Mouse (Mus musculus) embryonic facial prominence, embryonic 13.5 days (tissue): ENCODE measurements around the gene F11. TPM values are rescaled to one million over a fixed set of nuclear protein-coding genes. Genes with fewer than 3 reads are reported as not detected.

Source experiments
- ATAC-seq: fragments of 200-750 bp; cut with Nextera tagmentation; 2 replicates; pipeline ENCODE4 v1.8.0; 2017; ENCODE audit warnings: low read depth; ENCODE audit not compliant: insufficient number of reproducible peaks, insufficient read depth, low FRiP score, low TSS enrichment
- H3K27ac ChIP-seq: fragments of 300-500 bp; sonication (generic); 2 replicates; pipeline ENCODE4 v1.5.1; 2015; ENCODE audit warnings: moderate library complexity, mild to moderate bottlenecking, inconsistent platforms
- H3K27me3 ChIP-seq: fragments of 300-500 bp; sonication (generic); 2 replicates; pipeline ENCODE4 v1.6.1; 2015; ENCODE audit warnings: mild to moderate bottlenecking, inconsistent platforms
- H3K36me3 ChIP-seq: fragments of 300-500 bp; sonication (generic); 2 replicates; pipeline ENCODE4 v1.6.1; 2015; ENCODE audit warnings: mild to moderate bottlenecking, inconsistent platforms
- H3K4me1 ChIP-seq: fragments of 300-500 bp; sonication (generic); 2 replicates; pipeline ENCODE4 v1.6.1; 2015; ENCODE audit warnings: inconsistent platforms
- H3K4me2 ChIP-seq: fragments of 300-500 bp; sonication (generic); 2 replicates; pipeline ENCODE4 v1.6.1; 2015; ENCODE audit warnings: moderate library complexity, mild to moderate bottlenecking, inconsistent platforms
- H3K4me3 ChIP-seq: fragments of 300-500 bp; sonication (generic); 2 replicates; pipeline ENCODE4 v1.5.1; 2015; ENCODE audit warnings: mild to moderate bottlenecking, inconsistent platforms
- H3K9ac ChIP-seq: fragments of 300-500 bp; sonication (generic); 2 replicates; pipeline ENCODE4 v1.6.1; 2015; ENCODE audit warnings: mild to moderate bottlenecking, inconsistent platforms
- H3K9me3 ChIP-seq: fragments of 300-500 bp; sonication (generic); 2 replicates; pipeline ENCODE4 v1.6.1; 2016; ENCODE audit warnings: inconsistent platforms
- whole genome bisulfite sequencing: fragments of 180-500 bp; shearing (Covaris S2); methylation state at CpG from one replicate; pipeline ENCODE4 v1.1.7; 2015; ENCODE audit warnings: mixed read lengths; 5-methylcytosine and 5-hydroxymethylcytosine counted together
- polyA plus RNA-seq: library from polyadenylated mRNA; unstranded; fragments of >200 nt; fragmentation: Nextera tagmentation; extraction: Ambion mirVana; gene quantifications from 2 replicates; pipeline ENCODE4 v1.2.1, GENCODE M21; 2015

Gene F11
- polyA plus RNA-seq, 1 experiment from 2014 or later, result not detected

- peaks cover 4% of the 10 kb centered on the region; the same call in 1 of the 2 replicates for H3K9me3 ChIP-seq
- no peak for ATAC-seq
- H3K4me1 ChIP-seq, result no peaks in the 10 kb centered on the region
- H3K36me3 ChIP-seq, result no peaks in the 10 kb centered on the region
- H3K27me3 ChIP-seq, result no peaks in the 10 kb centered on the region
- no peak overlapping the region for H3K9ac ChIP-seq
- H3K4me3 ChIP-seq, result no peak overlapping the region
- no peak overlapping the region for H3K4me2 ChIP-seq
- no peak overlapping the region for H3K27ac ChIP-seq
These were observed 7.2 kb upstream of the F11 start for GRCm38 (mm10) chr8:45269056-45269455.

GRCm38 (mm10) chr8:45268485-45268884, 6.7 kb upstream of the F11 start:
- no peak for ATAC-seq
- peaks cover 4% of the 10 kb centered on the region; the same call in 1 of the 2 replicates for H3K9me3 ChIP-seq
- no peak overlapping the region for H3K4me3 ChIP-seq
- no peak overlapping the region for H3K9ac ChIP-seq
- H3K36me3 ChIP-seq, result no peaks in the 10 kb centered on the region
- no peak overlapping the region for H3K4me2 ChIP-seq
- no peaks in the 10 kb centered on the region for H3K27me3 ChIP-seq
- no peaks in the 10 kb centered on the region for H3K4me1 ChIP-seq
- H3K27ac ChIP-seq, result no peak overlapping the region

GRCm38 (mm10) chr8:45267611-45268391, 6.0 kb upstream of the F11 start:
- Histone ChIP-seq H3K4me3 (no peak overlapping the region), H3K4me2 (no peak overlapping the region), H3K9ac (no peak overlapping the region), H3K27ac (no peak overlapping the region), H3K36me3 (no peaks in the 10 kb centered on the region), H3K4me1 (no peaks in the 10 kb centered on the region), H3K9me3 (peaks cover 4% of the 10 kb centered on the region; the same call in 1 of the 2 replicates), H3K27me3 (no peaks in the 10 kb centered on the region)
- ATAC-seq, result no peak
- 79% methylated on average over 4 of the region's 4 CpGs for WGBS

- H3K4me3 ChIP-seq, result no peak overlapping the region
- H3K27ac ChIP-seq, result no peak overlapping the region
- H3K4me1 ChIP-seq, result no peaks in the 10 kb centered on the region
- no peak overlapping the region for H3K9ac ChIP-seq
- H3K4me2 ChIP-seq, result no peak overlapping the region
- ATAC-seq, result no peak
- no peaks in the 10 kb centered on the region for H3K36me3 ChIP-seq
- H3K27me3 ChIP-seq, result no peaks in the 10 kb centered on the region
- peaks cover 4% of the 10 kb centered on the region; the same call in 1 of the 2 replicates for H3K9me3 ChIP-seq
- WGBS, result 52% methylated on average over 8 of the region's 8 CpGs
These were observed 5.2 kb upstream of the F11 start for GRCm38 (mm10) chr8:45266993-45267392.

- Histone ChIP-seq H3K4me3 (no peak overlapping the region), H3K27ac (no peak overlapping the region), H3K36me3 (no peaks in the 10 kb centered on the region), H3K4me1 (no peaks in the 10 kb centered on the region), H3K9me3 (peaks cover 4% of the 10 kb centered on the region; the same call in 1 of the 2 replicates), H3K9ac (no peak overlapping the region), H3K27me3 (no peaks in the 10 kb centered on the region), H3K4me2 (no peak overlapping the region)
- 81% methylated on average over 4 of the region's 4 CpGs for WGBS
- ATAC-seq, result no peak
These were observed 3.1 kb upstream of the F11 start for GRCm38 (mm10) chr8:45264918-45265317.

GRCm38 (mm10) chr8:45262851-45263250, 1.0 kb upstream of the F11 start:
- no peak for ATAC-seq
- no peaks in the 10 kb centered on the region for H3K4me1 ChIP-seq
- H3K9me3 ChIP-seq, result peaks cover 4% of the 10 kb centered on the region; the same call in 1 of the 2 replicates
- no peak overlapping the region for H3K4me3 ChIP-seq
- no peak overlapping the region for H3K9ac ChIP-seq
- no peak overlapping the region for H3K4me2 ChIP-seq
- H3K27ac ChIP-seq, result no peak overlapping the region
- H3K27me3 ChIP-seq, result no peaks in the 10 kb centered on the region
- WGBS, result 77% methylated on average over 3 of the region's 3 CpGs
- no peaks in the 10 kb centered on the region for H3K36me3 ChIP-seq

- 85% methylated on average over 8 of the region's 8 CpGs for WGBS
- H3K27ac ChIP-seq, result no peak overlapping the region
- ATAC-seq, result no peak
These were observed 3.4 kb downstream of the F11 start for GRCm38 (mm10) chr8:45258421-45258820.

GRCm38 (mm10) chr8:45255040-45255439, 6.8 kb downstream of the F11 start:
- Histone ChIP-seq H3K4me2 (no peak overlapping the region), H3K36me3 (no peaks in the 10 kb centered on the region), H3K4me3 (no peak overlapping the region), H3K27ac (no peak overlapping the region), H3K4me1 (no peaks in the 10 kb centered on the region), H3K27me3 (no peaks in the 10 kb centered on the region), H3K9me3 (no peaks in the 10 kb centered on the region), H3K9ac (no peak overlapping the region)
- ATAC-seq, result no peak
- 86% methylated on average over 12 of the region's 12 CpGs for WGBS

More at GRCm38 (mm10) chr8:45258421-45258820, 3.4 kb downstream of the F11 start:
- Histone ChIP-seq H3K9me3 (no peaks in the 10 kb centered on the region), H3K4me2 (no peak overlapping the region), H3K4me1 (no peaks in the 10 kb centered on the region), H3K9ac (no peak overlapping the region), H3K27me3 (no peaks in the 10 kb centered on the region), H3K36me3 (no peaks in the 10 kb centered on the region), H3K4me3 (no peak overlapping the region)

GRCm38 (mm10) chr8:45254194-45254842, 7.5 kb downstream of the F11 start:
- Histone ChIP-seq H3K27me3 (no peaks in the 10 kb centered on the region), H3K4me3 (no peak overlapping the region), H3K27ac (no peak overlapping the region), H3K36me3 (no peaks in the 10 kb centered on the region), H3K9me3 (no peaks in the 10 kb centered on the region), H3K9ac (no peak overlapping the region), H3K4me1 (no peaks in the 10 kb centered on the region), H3K4me2 (no peak overlapping the region)
- no peak for ATAC-seq
- WGBS, result 82% methylated on average over 8 of the region's 8 CpGs

GRCm38 (mm10) chr8:45253586-45253985, 8.2 kb downstream of the F11 start:
- Histone ChIP-seq H3K9me3 (no peaks in the 10 kb centered on the region), H3K9ac (no peak overlapping the region), H3K4me2 (no peak overlapping the region), H3K36me3 (no peaks in the 10 kb centered on the region), H3K4me1 (no peaks in the 10 kb centered on the region), H3K4me3 (no peak overlapping the region), H3K27ac (no peak overlapping the region), H3K27me3 (no peaks in the 10 kb centered on the region)
- 94% methylated on average over 1 of the region's 1 CpGs for WGBS
- ATAC-seq, result no peak

- 55% methylated on average over 2 of the region's 2 CpGs for WGBS
- H3K4me2 ChIP-seq, result no peak overlapping the region
- ATAC-seq, result no peak
These were observed 8.7 kb downstream of the F11 start for GRCm38 (mm10) chr8:45253111-45253510.

GRCm38 (mm10) chr8:45246307-45246706, 15.5 kb downstream of the F11 start:
- no peak overlapping the region for H3K4me3 ChIP-seq
- H3K4me1 ChIP-seq, result no peaks in the 10 kb centered on the region
- H3K4me2 ChIP-seq, result no peak overlapping the region
- no peak for ATAC-seq
- no peak overlapping the region for H3K27ac ChIP-seq
- H3K9me3 ChIP-seq, result no peaks in the 10 kb centered on the region
- H3K36me3 ChIP-seq, result no peaks in the 10 kb centered on the region
- 53% methylated on average over 7 of the region's 7 CpGs for WGBS
- no peak overlapping the region for H3K9ac ChIP-seq
- no peaks in the 10 kb centered on the region for H3K27me3 ChIP-seq

More at GRCm38 (mm10) chr8:45253111-45253510, 8.7 kb downstream of the F11 start:
- Histone ChIP-seq H3K27me3 (no peaks in the 10 kb centered on the region), H3K4me3 (no peak overlapping the region), H3K27ac (no peak overlapping the region), H3K36me3 (no peaks in the 10 kb centered on the region), H3K4me1 (no peaks in the 10 kb centered on the region), H3K9ac (no peak overlapping the region), H3K9me3 (no peaks in the 10 kb centered on the region)
